Mouse (Mus musculus) hindbrain, embryonic 14.5 days (tissue): ENCODE data around the gene Csk. TPM values are rescaled to one million over a fixed set of nuclear protein-coding genes. Genes with fewer than 3 reads are reported as not detected.

Experiments used
- ATAC-seq: fragments of 200-750 bp; cut with Nextera tagmentation; 2 replicates; pipeline ENCODE4 v1.8.0; 2017; ENCODE audit warnings: moderate number of reproducible peaks, mild to moderate bottlenecking, moderate TSS enrichment, moderate library complexity; ENCODE audit not compliant: low FRiP score
- DNase-seq: peaks from one replicate; pipeline ENCODE4 v3.0.0-alpha.2; 2015; ENCODE audit warnings: low spot score
- H3K27ac ChIP-seq: fragments of 300-500 bp; sonication (generic); 2 replicates; pipeline ENCODE4 v1.5.1; 2014; ENCODE audit warnings: mild to moderate bottlenecking, moderate library complexity
- H3K27me3 ChIP-seq: fragments of 300-500 bp; sonication (generic); 2 replicates; pipeline ENCODE4 v1.6.1; 2014; ENCODE audit warnings: mild to moderate bottlenecking, low read length, mixed read lengths; ENCODE audit not compliant: control insufficient read depth, insufficient read depth
- H3K36me3 ChIP-seq: fragments of 300-500 bp; sonication (generic); replicated peaks from 2 replicates; pipeline ENCODE4 v1.6.1; 2014; ENCODE audit not compliant: control insufficient read depth, insufficient read depth
- H3K4me1 ChIP-seq: fragments of 300-500 bp; sonication (generic); replicated peaks from 2 replicates; pipeline ENCODE4 v1.6.1; 2014; ENCODE audit warnings: antibody characterized with exemption, low read length, mixed read lengths; ENCODE audit not compliant: control insufficient read depth, insufficient read depth
- H3K4me2 ChIP-seq: fragments of 300-500 bp; sonication (generic); replicated peaks from 2 replicates; pipeline ENCODE4 v1.6.1; 2014; ENCODE audit warnings: mild to moderate bottlenecking, moderate library complexity
- H3K4me3 ChIP-seq: fragments of 300-500 bp; sonication (generic); replicated peaks from 2 replicates; pipeline ENCODE4 v1.5.1; 2014; ENCODE audit warnings: mild to moderate bottlenecking, low read length
- H3K9ac ChIP-seq: fragments of 300-500 bp; sonication (generic); 2 replicates; pipeline ENCODE4 v1.6.1; 2014
- H3K9me3 ChIP-seq: fragments of 300-500 bp; sonication (generic); 2 replicates; pipeline ENCODE4 v1.6.1; 2016; ENCODE audit warnings: low read length; ENCODE audit not compliant: control insufficient read depth
- WGBS: fragments of 180-500 bp; shearing (Covaris S2); extraction: QIAGEN DNeasy Blood & Tissue Kit; methylation state at CpG from one replicate; pipeline ENCODE4 v1.1.7; 2014; 5-methylcytosine and 5-hydroxymethylcytosine counted together
- polyA plus RNA-seq: library from polyadenylated mRNA; unstranded; fragments of >200 nt; fragmentation: Nextera tagmentation; extraction: Ambion mirVana; gene quantifications from 2 replicates; pipeline ENCODE4 v1.2.1, GENCODE M21; 2014

Gene Csk
- polyA plus RNA-seq, 1 experiment from 2014 or later, result 41.0 TPM

GRCm38 (mm10) chr9:57589224-57590126 lies 64.0 kb downstream of the Csk start, which contains the start of gene Ulk3:
Ulk3 (plus strand) TSS chr9:57589452.
- H3K36me3 ChIP-seq, result peaks cover 54% of the 10 kb centered on the region
- peak within 1 kb of the TSS; percentile 69 for H3K27ac ChIP-seq
- peak; percentile 65 for DNase-seq
- peak within 1 kb of the TSS; percentile 55 for H3K4me3 ChIP-seq
- ATAC-seq, result peak; percentile 79
- under 1% methylated on average over 58 of the region's 58 CpGs for WGBS
- peak within 1 kb of the TSS; percentile 79 for H3K9ac ChIP-seq
- peaks cover 8% of the 10 kb centered on the region for H3K4me1 ChIP-seq
- peak within 1 kb of the TSS; percentile 88 for H3K4me2 ChIP-seq
- no peaks in the 10 kb centered on the region for H3K9me3 ChIP-seq
- no peaks in the 10 kb centered on the region for H3K27me3 ChIP-seq

- H3K36me3 ChIP-seq, result peaks cover 76% of the 10 kb centered on the region
- no peak for ATAC-seq
- 88% methylated on average over 3 of the region's 3 CpGs for WGBS
These were observed 68.4 kb downstream of the Csk start for GRCm38 (mm10) chr9:57584991-57585390.

GRCm38 (mm10) chr9:57577144-57577849 lies 76.1 kb downstream of the Csk start:
- Histone ChIP-seq H3K4me3 (no peak overlapping the region), H3K27ac (no peak overlapping the region), H3K9ac (no peak overlapping the region), H3K36me3 (peaks cover 55% of the 10 kb centered on the region), H3K27me3 (no peaks in the 10 kb centered on the region), H3K4me2 (no peak overlapping the region), H3K4me1 (no peaks in the 10 kb centered on the region), H3K9me3 (no peaks in the 10 kb centered on the region)
- WGBS, result 81% methylated on average over 6 of the region's 6 CpGs
- DNase-seq, result no peak
- no peak for ATAC-seq

More at GRCm38 (mm10) chr9:57584991-57585390, 68.4 kb downstream of the Csk start:
- H3K4me2 ChIP-seq, result no peak overlapping the region
- H3K27ac ChIP-seq, result no peak overlapping the region
- H3K4me3 ChIP-seq, result no peak overlapping the region
- peaks cover 2% of the 10 kb centered on the region for H3K4me1 ChIP-seq
- no peaks in the 10 kb centered on the region for H3K9me3 ChIP-seq
- no peak overlapping the region for H3K9ac ChIP-seq
- DNase-seq, result no peak
- H3K27me3 ChIP-seq, result no peaks in the 10 kb centered on the region

Other genes with a start within 250 kb of the Csk start
- gene Ppcdc, start 213.5 kb downstream of the Csk start, polyA plus RNA-seq, result 19.8 and 21.9 TPM in 2 replicates
- gene Scamp5, start 185.6 kb downstream of the Csk start, polyA plus RNA-seq, result 90.0 and 108 TPM in 2 replicates
- gene Rpp25, start 149.6 kb downstream of the Csk start, polyA plus RNA-seq, result 17.0 and 19.7 TPM in 2 replicates
- gene Cox5a, start 132.4 kb downstream of the Csk start, polyA plus RNA-seq, result 956 and 1,017 TPM in 2 replicates
- 21.2 and 23.1 TPM in 2 replicates for gene Fam219b, start 116.1 kb downstream of the Csk start, polyA plus RNA-seq
- gene Mpi, start 100.9 kb downstream of the Csk start, polyA plus RNA-seq, result 54.7 and 60.0 TPM in 2 replicates
- 44.0 and 45.0 TPM in 2 replicates for gene Scamp2, start 92.7 kb downstream of the Csk start, polyA plus RNA-seq
- gene Ulk3, start 64.2 kb downstream of the Csk start, polyA plus RNA-seq, result 18.7 and 19.4 TPM in 2 replicates
- 0.51 TPM in 1 of 2 replicates, not detected in the other for gene Cplx3, start 47.4 kb downstream of the Csk start, polyA plus RNA-seq
- gene Lman1l, start 32.9 kb downstream of the Csk start, polyA plus RNA-seq, result not detected in 2 replicates
- not detected in 2 replicates for gene Cyp1a2, start 30.1 kb upstream of the Csk start, polyA plus RNA-seq
- 0.10 and 0.24 TPM in 2 replicates for gene Cyp1a1, start 34.3 kb upstream of the Csk start, polyA plus RNA-seq
- 22.1 and 23.5 TPM in 2 replicates for gene Edc3, start 54.9 kb upstream of the Csk start, polyA plus RNA-seq
- 55.8 and 65.2 TPM in 2 replicates for gene Clk3, start 112.2 kb upstream of the Csk start, polyA plus RNA-seq
- gene Arid3b, start 183.2 kb upstream of the Csk start, polyA plus RNA-seq, result 6.6 and 8.1 TPM in 2 replicates